Mouse (Mus musculus): Measurements from ENCODE around the gene Adamts17. TPM values are rescaled to one million over a fixed set of nuclear protein-coding genes. Genes with fewer than 3 reads are reported as not detected.
A peak's percentile ranks its signal among the peaks of the same experiment; 100 is the strongest.

Adamts17 gene
- polyA plus RNA-seq (2015; fragmentation: Nextera tagmentation; extraction: Ambion mirVana), result 1.5 and 1.9 TPM in 2 replicates

- Histone ChIP-seq H3K27ac (no peak within 1 kb of the TSS), H3K4me1 (peaks cover 20% of the 10 kb centered on the region; the same call in 1 of the 2 replicates), H3K4me2 (peak within 1 kb of the TSS; percentile 100), H3K36me3 (ENCODE audit: poor library complexity, severe bottlenecking) (no peaks in the 10 kb centered on the region), H3K9me3 (replicated peaks) (no peaks in the 10 kb centered on the region), H3K9ac (peak within 1 kb of the TSS; percentile 64), H3K27me3 (peaks cover 32% of the 10 kb centered on the region), H3K4me3 (peak within 1 kb of the TSS; percentile 66)
- under 1% methylated on average over 30 of the region's 30 CpGs for WGBS
- peak; percentile 98 for ATAC-seq
Observed at GRCm38 (mm10) chr7:66839463-66840007, at the start of gene Adamts17. TSS of gene Adamts17 (plus strand) at chr7:66839735.

DNA sequence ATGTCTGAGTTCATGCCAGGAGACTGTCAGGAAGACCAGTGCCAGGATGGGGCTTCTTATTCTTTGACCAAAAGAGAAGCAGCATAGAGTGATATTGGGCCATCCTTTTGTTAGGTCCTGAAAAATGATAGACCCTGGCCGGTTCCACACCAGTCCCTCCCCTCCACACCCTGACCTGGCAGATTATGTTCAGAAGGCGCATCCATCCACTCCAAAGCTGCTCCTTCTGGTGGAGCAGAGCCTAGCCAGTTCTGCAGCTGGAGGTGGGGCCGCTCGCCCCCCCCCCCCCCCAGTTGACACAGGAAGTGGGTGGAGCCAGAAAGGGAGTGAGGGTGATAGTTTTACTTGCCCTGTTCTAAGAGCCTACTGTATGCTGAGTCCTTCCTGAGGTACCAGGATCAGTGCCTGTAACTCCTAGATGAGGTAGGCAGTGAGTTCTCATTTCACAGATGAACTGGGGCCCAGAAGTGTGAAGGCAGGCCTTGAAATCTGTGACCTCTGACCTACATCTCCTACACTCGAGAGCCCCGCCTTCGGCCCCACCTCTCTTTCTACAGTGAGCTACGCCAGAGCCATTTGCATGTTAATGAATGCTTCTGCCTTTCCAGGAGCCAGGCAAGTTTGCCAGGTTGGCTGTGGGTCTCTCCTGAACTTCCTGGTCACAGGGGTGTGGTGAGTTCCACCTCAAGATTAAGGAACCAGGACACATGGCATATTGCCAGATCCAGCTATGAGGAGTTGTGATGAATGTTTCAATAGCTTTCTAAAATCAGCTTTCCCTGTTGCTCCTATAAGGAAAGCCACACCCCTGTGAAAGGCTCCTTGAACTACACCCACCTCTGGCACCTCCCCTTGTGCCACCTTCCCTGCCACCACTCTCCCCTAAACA lies 49.4 kb upstream of the Adamts17 start:
- no peak overlapping the region for H3K4me2 ChIP-seq

GRCm38 (mm10) chr7:66791022-66791421 lies 48.5 kb upstream of the Adamts17 start:
- 94% methylated on average over 3 of the region's 3 CpGs for WGBS
- ATAC-seq, result no peak
- Histone ChIP-seq H3K27me3 (no peaks in the 10 kb centered on the region), H3K9ac (no peak overlapping the region), H3K27ac (no peak overlapping the region), H3K9me3 (replicated peaks) (no peaks in the 10 kb centered on the region), H3K36me3 (ENCODE audit: poor library complexity, severe bottlenecking) (no peaks in the 10 kb centered on the region), H3K4me2 (no peak overlapping the region), H3K4me1 (peaks cover 4% of the 10 kb centered on the region; the same call in 1 of the 2 replicates), H3K4me3 (no peak overlapping the region)

More for the DNA sequence above, 49.4 kb upstream of the Adamts17 start:
- Histone ChIP-seq H3K36me3 (ENCODE audit: poor library complexity, severe bottlenecking) (no peaks in the 10 kb centered on the region), H3K9me3 (replicated peaks) (no peaks in the 10 kb centered on the region), H3K27me3 (no peaks in the 10 kb centered on the region), H3K4me3 (no peak overlapping the region), H3K27ac (no peak overlapping the region), H3K9ac (no peak overlapping the region), H3K4me1 (peaks cover 4% of the 10 kb centered on the region; the same call in 1 of the 2 replicates)
- WGBS, result 32% methylated on average over 6 of the region's 8 CpGs
- no peak for ATAC-seq

GRCm38 (mm10) chr7:66796909-66797308 lies 42.6 kb upstream of the Adamts17 start:
- ATAC-seq, result no peak
- Histone ChIP-seq H3K9ac (no peak overlapping the region), H3K4me3 (no peak overlapping the region), H3K27ac (no peak overlapping the region), H3K4me1 (no peaks in the 10 kb centered on the region), H3K4me2 (no peak overlapping the region), H3K36me3 (ENCODE audit: poor library complexity, severe bottlenecking) (no peaks in the 10 kb centered on the region), H3K9me3 (replicated peaks) (no peaks in the 10 kb centered on the region), H3K27me3 (no peaks in the 10 kb centered on the region)
- WGBS, result 60% methylated on average over 1 of the region's 1 CpGs

DNA sequence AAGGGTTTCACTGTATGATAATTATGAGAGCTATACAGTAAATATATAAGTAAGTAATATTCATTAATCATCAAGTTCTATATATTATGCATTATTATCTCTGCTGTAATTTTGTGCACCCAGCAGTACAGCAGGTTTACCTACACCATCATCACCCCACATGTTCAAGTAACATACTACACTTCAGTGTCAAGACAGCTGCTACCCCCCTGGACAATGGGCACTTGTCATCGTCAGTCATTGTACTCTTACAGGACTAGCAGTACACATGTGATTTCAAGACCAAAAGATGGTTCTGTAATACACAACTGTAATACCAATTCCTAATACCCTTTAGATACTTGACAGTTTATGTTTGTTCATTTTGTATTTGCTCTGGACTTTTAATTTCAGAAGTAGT lies 42.2 kb upstream of the Adamts17 start:
- Histone ChIP-seq H3K9me3 (replicated peaks) (no peaks in the 10 kb centered on the region), H3K27ac (no peak overlapping the region), H3K4me3 (no peak overlapping the region), H3K36me3 (ENCODE audit: poor library complexity, severe bottlenecking) (no peaks in the 10 kb centered on the region), H3K4me2 (no peak overlapping the region), H3K9ac (no peak overlapping the region), H3K4me1 (no peaks in the 10 kb centered on the region), H3K27me3 (no peaks in the 10 kb centered on the region)
- ATAC-seq, result no peak
- 85% methylated on average over 1 of the region's 1 CpGs for WGBS

GRCm38 (mm10) chr7:66798826-66799225 lies 40.7 kb upstream of the Adamts17 start:
- Histone ChIP-seq H3K4me3 (no peak overlapping the region), H3K4me1 (peaks cover 5% of the 10 kb centered on the region; the same call in 1 of the 2 replicates), H3K9me3 (replicated peaks) (no peaks in the 10 kb centered on the region), H3K27ac (no peak overlapping the region), H3K9ac (no peak overlapping the region), H3K27me3 (no peaks in the 10 kb centered on the region), H3K4me2 (no peak overlapping the region), H3K36me3 (ENCODE audit: poor library complexity, severe bottlenecking) (no peaks in the 10 kb centered on the region)
- no peak for ATAC-seq
- WGBS, result 56% methylated on average over 5 of the region's 5 CpGs

- Histone ChIP-seq H3K4me3 (no peak overlapping the region), H3K27me3 (no peaks in the 10 kb centered on the region), H3K36me3 (ENCODE audit: poor library complexity, severe bottlenecking) (no peaks in the 10 kb centered on the region), H3K4me1 (peaks cover 5% of the 10 kb centered on the region; the same call in 1 of the 2 replicates), H3K4me2 (no peak overlapping the region), H3K9me3 (replicated peaks) (no peaks in the 10 kb centered on the region), H3K27ac (no peak overlapping the region), H3K9ac (no peak overlapping the region)
- 83% methylated on average over 5 of the region's 5 CpGs for WGBS
- ATAC-seq, result no peak
Observed at GRCm38 (mm10) chr7:66800784-66801183, 38.8 kb upstream of the Adamts17 start.

- H3K4me3 ChIP-seq, result no peak overlapping the region
- H3K4me1 ChIP-seq, result peaks cover 5% of the 10 kb centered on the region; the same call in 1 of the 2 replicates
- no peaks in the 10 kb centered on the region for H3K9me3 ChIP-seq (replicated peaks)
- no peaks in the 10 kb centered on the region for H3K27me3 ChIP-seq
- no peak overlapping the region for H3K9ac ChIP-seq
- H3K27ac ChIP-seq, result no peak overlapping the region
- H3K4me2 ChIP-seq, result no peak overlapping the region
- no peak for ATAC-seq
- H3K36me3 ChIP-seq (ENCODE audit: poor library complexity, severe bottlenecking), result no peaks in the 10 kb centered on the region
Observed at GRCm38 (mm10) chr7:66801785-66802184, 37.8 kb upstream of the Adamts17 start.

DNA sequence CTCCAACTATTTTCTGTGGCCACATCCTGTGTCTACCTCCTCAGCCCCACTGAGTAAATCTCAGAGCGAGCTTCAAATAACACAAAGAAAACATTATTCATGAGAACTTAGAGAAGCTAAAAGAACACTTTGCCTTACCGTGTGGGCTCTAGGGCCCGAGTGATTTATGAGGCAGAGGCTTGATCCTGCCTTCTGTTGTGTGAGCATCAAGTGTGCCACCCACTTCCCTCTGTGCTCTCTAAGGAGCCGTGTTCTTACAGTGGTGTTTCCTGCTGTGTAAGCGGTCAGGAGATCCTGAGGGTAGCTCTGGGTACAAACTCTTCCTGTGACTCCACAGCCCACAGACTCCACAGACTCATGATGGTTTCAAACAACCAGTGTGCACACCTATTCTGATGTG lies 35.7 kb upstream of the Adamts17 start:
- ATAC-seq, result no peak
- peaks cover 5% of the 10 kb centered on the region; the same call in 1 of the 2 replicates for H3K4me1 ChIP-seq
- no peaks in the 10 kb centered on the region for H3K27me3 ChIP-seq
- H3K4me3 ChIP-seq, result no peak overlapping the region
- WGBS, result 44% methylated on average over 5 of the region's 5 CpGs
- no peak overlapping the region for H3K27ac ChIP-seq
- no peaks in the 10 kb centered on the region for H3K36me3 ChIP-seq (ENCODE audit: poor library complexity, severe bottlenecking)
- no peak overlapping the region for H3K9ac ChIP-seq
- H3K4me2 ChIP-seq, result no peak overlapping the region
- no peaks in the 10 kb centered on the region for H3K9me3 ChIP-seq (replicated peaks)

GRCm38 (mm10) chr7:66806801-66807200 lies 32.7 kb upstream of the Adamts17 start:
- 67% methylated on average over 3 of the region's 3 CpGs for whole genome bisulfite sequencing
- ATAC-seq, result no peak

DNA sequence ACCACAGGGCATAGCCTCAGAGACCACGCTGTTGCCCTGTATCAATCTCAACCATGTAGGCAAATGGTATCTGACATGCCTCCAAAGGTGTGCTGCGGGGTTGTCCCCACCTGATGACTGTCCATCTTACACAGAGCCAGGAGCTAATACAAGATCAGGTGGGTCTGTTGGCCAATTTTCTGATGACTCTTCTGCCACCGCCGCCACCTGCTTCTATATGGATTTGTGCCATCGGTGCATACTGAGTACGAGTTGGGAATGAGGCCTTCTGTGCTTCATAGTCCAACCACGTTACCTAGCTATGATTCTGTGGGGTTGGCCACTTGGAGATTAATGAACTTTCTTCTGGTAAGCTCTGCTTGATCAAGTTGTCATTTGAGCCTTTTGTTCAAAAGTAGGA lies 29.1 kb upstream of the Adamts17 start:
- H3K27ac ChIP-seq, result no peak overlapping the region
- no peaks in the 10 kb centered on the region for H3K36me3 ChIP-seq (ENCODE audit: poor library complexity, severe bottlenecking)
- no peaks in the 10 kb centered on the region for H3K9me3 ChIP-seq (replicated peaks)
- H3K27me3 ChIP-seq, result no peaks in the 10 kb centered on the region
- no peak overlapping the region for H3K4me2 ChIP-seq
- 93% methylated on average over 7 of the region's 7 CpGs for WGBS
- ATAC-seq, result no peak
- H3K9ac ChIP-seq, result no peak overlapping the region
- H3K4me1 ChIP-seq, result no peaks in the 10 kb centered on the region
- no peak overlapping the region for H3K4me3 ChIP-seq

More at GRCm38 (mm10) chr7:66806801-66807200, 32.7 kb upstream of the Adamts17 start:
- Histone ChIP-seq H3K4me2 (no peak overlapping the region), H3K27me3 (no peaks in the 10 kb centered on the region), H3K9ac (no peak overlapping the region), H3K36me3 (ENCODE audit: poor library complexity, severe bottlenecking) (no peaks in the 10 kb centered on the region), H3K4me3 (no peak overlapping the region), H3K9me3 (replicated peaks) (no peaks in the 10 kb centered on the region), H3K27ac (no peak overlapping the region), H3K4me1 (peaks cover 5% of the 10 kb centered on the region; the same call in 1 of the 2 replicates)

- Histone ChIP-seq H3K9ac (no peak overlapping the region), H3K4me3 (no peak overlapping the region), H3K27me3 (no peaks in the 10 kb centered on the region), H3K9me3 (replicated peaks) (no peaks in the 10 kb centered on the region), H3K27ac (no peak overlapping the region), H3K4me1 (no peaks in the 10 kb centered on the region), H3K4me2 (no peak overlapping the region), H3K36me3 (ENCODE audit: poor library complexity, severe bottlenecking) (no peaks in the 10 kb centered on the region)
- ATAC-seq, result no peak
- 92% methylated on average over 1 of the region's 1 CpGs for WGBS
Observed at GRCm38 (mm10) chr7:66811294-66811693, 28.2 kb upstream of the Adamts17 start.
